Mouse (Mus musculus): ENCODE data around the gene Neil3.
A peak's percentile ranks its signal among the peaks of the same experiment; 100 is the strongest.
"Not testable (repeated sequence)": the region's sequence is repeated elsewhere in the genome, so short reads cannot be mapped to it uniquely, and the experiment has no call there.

The Neil3 gene

DNA sequence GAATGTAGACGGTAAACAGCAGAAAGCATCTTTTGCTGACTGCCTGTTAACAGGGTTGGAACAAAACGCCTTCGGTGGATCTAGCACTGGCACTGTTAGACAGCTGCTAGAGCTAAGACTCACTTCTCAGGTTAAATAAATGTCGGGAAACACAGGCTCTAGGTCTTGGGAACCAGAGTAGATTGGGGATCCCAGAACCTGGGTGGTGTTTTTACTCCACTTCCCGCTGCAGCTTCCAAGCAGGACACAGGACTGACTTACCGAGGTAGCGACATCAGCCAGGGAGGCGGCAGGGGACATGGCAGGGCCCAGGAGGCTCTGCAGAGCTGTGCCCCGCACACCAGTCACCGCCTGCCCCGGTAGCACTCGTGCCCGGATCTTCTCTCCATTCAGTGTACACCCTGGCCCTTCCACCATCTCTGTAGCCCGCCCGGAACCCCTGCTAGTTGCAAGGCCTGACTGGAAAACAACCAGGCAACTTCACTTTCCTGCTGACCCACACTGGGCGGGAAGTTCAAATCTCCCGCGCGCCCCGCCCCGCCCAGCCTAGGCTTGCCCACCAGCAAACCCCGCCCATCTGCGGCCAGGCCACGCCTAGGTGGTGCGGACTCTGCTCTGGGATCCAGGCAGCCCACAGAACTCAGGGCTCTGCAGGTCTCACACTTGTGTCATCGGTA is at the start of gene Neil3:
Gene Neil3 (minus strand): TSS at position 571 of the 677 bp plus-strand sequence.
- peak; percentile 93 for DNase-seq

- peak; percentile 19 for DNase-seq
Observed at GRCm38 (mm10) chr8:53680846-53681245, 42.0 kb upstream of the Neil3 start.

DNA sequence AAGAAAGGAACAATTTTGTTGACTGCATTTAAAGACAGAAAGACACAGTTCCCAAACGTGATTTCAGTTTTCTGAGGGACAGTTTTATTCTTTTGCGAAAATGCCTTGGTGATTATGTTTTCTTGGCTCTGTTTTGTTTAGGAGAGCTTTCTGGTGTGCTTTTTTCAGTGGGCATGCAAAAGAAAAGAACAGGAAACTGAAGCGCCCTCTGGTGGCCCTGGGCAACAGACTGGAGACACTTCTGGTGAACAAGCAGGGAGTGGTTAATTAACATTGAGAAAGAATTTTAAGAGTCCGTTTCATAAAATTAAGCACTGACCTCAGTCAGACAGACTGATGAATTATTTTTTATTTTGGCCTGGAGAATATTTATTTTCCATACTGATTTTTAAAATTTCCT is 25.1 kb upstream of the Neil3 start:
- peak; percentile 67 for DNase-seq

GRCm38 (mm10) chr8:53661436-53661835 is 22.6 kb upstream of the Neil3 start:
- no peak for DNase-seq

DNA sequence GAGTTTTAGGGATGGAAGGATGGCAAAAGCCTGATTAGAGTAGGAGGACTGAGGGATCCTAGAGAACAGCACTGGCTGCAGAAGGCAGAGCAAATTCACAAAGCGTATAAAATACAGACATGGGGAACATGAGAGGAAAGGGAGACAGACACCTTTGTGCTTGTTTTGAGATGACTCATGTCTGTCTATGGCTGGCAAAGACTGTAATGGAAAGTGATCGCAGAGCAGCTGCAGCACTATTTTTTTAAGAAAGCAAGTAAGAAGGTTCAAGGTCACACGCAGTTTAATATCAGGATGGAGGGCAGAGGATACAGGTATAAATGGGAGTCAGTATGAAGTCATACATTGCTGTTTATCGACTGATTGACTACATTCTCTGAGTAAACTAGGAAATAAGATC is 8.2 kb downstream of the Neil3 start:
- no peak for DNase-seq

- DNase-seq = no peak
Observed at GRCm38 (mm10) chr8:53628864-53629415, 9.9 kb downstream of the Neil3 start.

- DNase-seq = no peak
Observed at GRCm38 (mm10) chr8:53623425-53623824, 15.4 kb downstream of the Neil3 start.

DNA sequence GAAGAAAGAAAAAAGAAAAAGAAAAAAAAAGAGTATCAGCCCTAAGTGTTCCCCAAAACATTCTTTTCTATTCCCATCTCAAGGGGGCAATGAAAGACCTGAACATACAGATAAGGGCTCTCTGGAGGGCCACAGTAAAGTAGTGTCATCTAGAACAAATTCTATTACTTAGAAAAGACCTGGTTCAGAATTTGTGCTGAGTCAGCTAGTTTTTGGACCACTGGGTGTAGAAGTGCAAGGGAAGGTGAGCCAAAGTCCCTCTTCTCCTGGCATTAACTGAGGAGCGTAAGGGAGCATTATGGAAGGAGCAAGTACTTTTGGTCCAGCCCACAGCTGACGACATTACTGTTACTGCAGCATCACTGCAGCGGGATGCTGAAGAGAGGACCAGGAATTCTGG is 19.7 kb downstream of the Neil3 start:
- no peak for DNase-seq

- no peak for DNase-seq
Observed at GRCm38 (mm10) chr8:53614288-53614646, 24.6 kb downstream of the Neil3 start.

GRCm38 (mm10) chr8:53613577-53614287 is 25.1 kb downstream of the Neil3 start:
- no peak for DNase-seq

DNA sequence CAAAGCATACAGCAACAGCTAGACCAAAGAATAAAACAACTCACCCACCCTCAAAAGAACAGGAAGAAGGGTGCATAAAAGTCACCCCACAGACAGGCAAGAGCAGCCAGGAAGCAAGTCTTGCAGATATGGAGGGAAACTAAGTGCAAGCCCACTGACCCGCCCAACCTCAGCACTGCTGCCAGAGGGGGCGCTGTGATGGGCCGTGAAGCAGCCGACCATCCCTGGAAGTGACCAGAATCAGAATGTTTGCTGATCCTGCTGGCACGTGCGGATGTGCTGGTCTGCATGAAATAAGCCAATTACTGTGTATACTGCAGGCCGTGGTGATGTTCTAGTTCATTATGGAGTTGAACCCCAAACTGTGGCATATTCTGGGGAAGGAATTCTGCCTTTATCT is 26.6 kb downstream of the Neil3 start:
- DNase-seq = no peak

- DNase-seq = peak; percentile 40
Observed at GRCm38 (mm10) chr8:53607040-53607439, 31.8 kb downstream of the Neil3 start.

GRCm38 (mm10) chr8:53604906-53605305 is 34.0 kb downstream of the Neil3 start:
- DNase-seq = no peak

GRCm38 (mm10) chr8:53603672-53604071 is 35.2 kb downstream of the Neil3 start:
- no peak for DNase-seq

- DNase-seq = no peak
Observed at GRCm38 (mm10) chr8:53600826-53601225, 38.0 kb downstream of the Neil3 start.

DNA sequence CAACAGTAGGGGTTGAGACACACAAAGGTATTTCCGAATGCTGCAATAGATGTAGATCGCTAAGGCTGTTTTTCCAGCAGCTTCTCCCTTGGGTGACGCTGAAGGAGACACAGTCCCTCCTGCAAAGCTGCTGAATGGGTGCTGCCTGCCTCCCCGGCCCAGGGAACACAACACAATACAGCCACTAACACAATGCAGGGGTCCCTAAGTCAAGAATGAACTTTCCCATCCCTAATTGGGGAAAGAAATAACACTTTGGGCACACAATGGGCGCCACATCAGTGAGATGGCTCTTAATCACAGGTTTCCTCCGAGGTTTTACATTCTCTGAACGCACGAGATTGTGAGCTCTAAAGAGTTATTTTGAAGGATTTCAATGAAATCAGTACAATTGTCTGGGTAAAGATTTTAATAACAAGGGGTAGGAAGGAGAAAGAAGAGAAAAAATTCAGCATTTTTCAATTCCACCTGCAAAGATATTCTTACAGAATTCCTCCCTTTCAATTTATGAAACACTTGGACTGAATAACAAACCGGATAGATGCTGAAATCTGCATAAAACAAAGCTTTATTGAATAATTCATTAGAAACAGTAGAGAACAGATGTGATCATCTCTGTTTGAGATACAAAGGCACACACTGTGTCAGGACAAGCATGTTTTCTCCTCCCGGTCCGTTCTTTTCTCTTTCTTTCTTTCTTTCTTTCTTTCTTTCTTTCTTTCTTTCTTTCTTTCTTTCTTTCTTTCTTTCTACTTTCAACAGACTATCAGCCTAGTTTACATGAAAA is 38.6 kb downstream of the Neil3 start:
- DNase-seq = no peak

- DNase-seq = no peak
Observed at GRCm38 (mm10) chr8:53598101-53598500, 40.8 kb downstream of the Neil3 start.

DNA sequence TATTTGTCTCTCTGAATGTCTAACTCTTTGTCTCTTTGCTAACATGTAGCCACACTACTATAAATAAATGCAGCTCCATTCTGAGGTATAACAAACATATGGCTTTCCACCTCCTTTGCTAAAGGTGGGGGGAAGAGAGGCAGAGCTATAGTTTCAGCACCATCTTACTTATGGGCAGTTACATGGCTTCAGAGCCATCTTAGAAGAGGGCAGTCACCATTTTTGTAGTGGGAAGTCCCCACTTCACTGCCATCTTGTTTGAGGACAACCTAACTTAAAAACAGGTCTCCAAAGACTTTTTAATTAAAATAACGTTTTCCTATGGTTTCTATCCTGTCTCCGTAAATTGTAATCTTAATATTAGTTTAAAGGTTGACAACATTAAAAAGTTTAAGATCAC is 47.1 kb downstream of the Neil3 start:
- DNase-seq = no peak

GRCm38 (mm10) chr8:53573600-53573999 is 65.3 kb downstream of the Neil3 start:
- no peak for DNase-seq

- no peak for DNase-seq
Observed at GRCm38 (mm10) chr8:53566223-53566622, 72.6 kb downstream of the Neil3 start.

DNA sequence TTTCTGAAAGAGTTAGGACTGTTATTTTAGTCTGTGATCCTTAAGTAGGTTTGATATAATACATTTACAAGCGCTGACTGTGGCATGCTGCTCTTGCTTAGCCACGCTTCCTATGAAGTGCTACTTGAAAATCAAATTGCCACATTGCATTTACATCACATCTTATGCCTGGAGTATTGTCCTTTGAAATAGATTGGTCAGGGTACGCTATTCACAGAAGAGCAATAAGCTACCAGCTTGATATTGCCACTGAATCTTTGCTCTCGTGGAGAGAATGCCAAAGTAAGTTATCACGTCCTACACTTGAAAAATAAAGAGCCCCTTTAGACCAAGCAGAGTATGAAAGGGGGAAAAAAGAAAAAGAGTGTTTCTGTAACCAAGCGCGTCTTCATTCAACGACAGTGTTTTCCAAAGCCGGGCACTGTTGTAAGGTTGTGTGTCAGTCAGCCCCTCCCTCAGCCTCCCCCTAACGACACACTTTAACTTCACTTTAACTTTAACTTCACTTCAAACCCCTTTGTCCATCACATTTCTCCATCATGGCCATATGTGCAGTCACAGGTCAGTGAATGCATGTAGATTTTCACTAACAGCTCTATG is 76.3 kb downstream of the Neil3 start:
- DNase-seq = no peak

- no peak for DNase-seq
Observed at GRCm38 (mm10) chr8:53539585-53539984, 99.3 kb downstream of the Neil3 start.

GRCm38 (mm10) chr8:53538049-53538448 is 100.8 kb downstream of the Neil3 start:
- DNase-seq = not testable (repeated sequence)
